ENCODE assay signal across 19 mouse cellular contexts in the genomic region with DNA sequence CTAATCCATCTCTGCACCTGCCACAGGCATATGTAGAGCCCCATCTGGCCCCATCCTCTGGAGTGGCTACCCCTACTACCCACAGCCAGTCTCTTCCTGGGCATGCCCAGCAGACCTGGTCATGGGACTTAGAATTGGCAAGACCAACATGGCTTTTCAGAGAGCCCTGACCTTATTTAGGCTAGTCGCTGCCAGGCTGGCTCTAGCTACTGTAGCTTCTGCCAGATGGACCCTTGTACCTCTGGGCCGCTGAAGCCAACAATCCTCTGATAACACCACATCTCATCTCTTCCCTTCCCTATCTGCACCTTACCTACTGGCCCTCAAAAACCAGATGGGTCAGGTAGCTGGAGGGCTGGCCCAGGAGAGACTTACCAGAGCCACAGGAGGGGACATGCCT. TPM values are rescaled to one million over a fixed set of nuclear protein-coding genes. Genes with fewer than 3 reads are reported as not detected.
DNase-seq lines count a peak whose midpoint lies in the region; ATAC-seq lines count a peak whose summit lies in the region.
"Had no signal": no experiment of that assay in that cellular context is flagged by ENCODE, and none has a peak within 500 bp of the region (broad histone marks: within the 10 kb centered on the region; RNA-seq: fewer than 3 reads in every experiment).

No protein-coding gene starts in this region.

- no peak overlapping the region for H3K9ac ChIP-seq in kidney, embryonic 14.5 days (ENCODE audit: low read depth, low read length)
- H3K9ac ChIP-seq: embryonic facial prominence, embryonic 12.5 days; forebrain, embryonic 15.5 days; heart, embryonic 13.5 days; hindbrain, embryonic 15.5 days had no signal

- 84% methylated on average over 2 of the region's 2 CpGs for WGBS in heart, embryonic 10.5 days
- WGBS in kidney, embryonic 14.5 days = 98% methylated on average over 2 of the region's 2 CpGs

- H3K27me3 ChIP-seq in heart, embryonic 10.5 days (ENCODE audit: insufficient read depth, poor library complexity, severe bottlenecking) = no peaks in the 10 kb centered on the region
- no peaks in the 10 kb centered on the region; the same call in 1 of the 2 replicates for H3K27me3 ChIP-seq in kidney, embryonic 14.5 days (ENCODE audit: control insufficient read depth, insufficient read depth, low read length)
- H3K27me3 ChIP-seq: embryonic facial prominence, embryonic 12.5 days; forebrain, embryonic 15.5 days; heart, embryonic 13.5 days; hindbrain, embryonic 15.5 days had no signal

- H3K4me2 ChIP-seq in kidney, embryonic 14.5 days (replicated peaks; ENCODE audit: low read depth, low read length) = no peak overlapping the region
- H3K4me2 ChIP-seq: embryonic facial prominence, embryonic 12.5 days; forebrain, embryonic 15.5 days; heart, embryonic 13.5 days; hindbrain, embryonic 15.5 days had no signal

- peaks cover 23% of the 10 kb centered on the region for H3K4me1 ChIP-seq in heart, embryonic 10.5 days
- peaks cover 6% of the 10 kb centered on the region; the same call in 1 of the 2 replicates for H3K4me1 ChIP-seq in kidney, embryonic 14.5 days (ENCODE audit: control insufficient read depth, insufficient read depth, low read length)

- DNase-seq in adrenal gland, postnatal 14 days = peak; percentile 1
- no peak for DNase-seq in adrenal gland, postnatal 36 days
- peak; percentile 94 for DNase-seq in heart, adult 11 months
- DNase-seq in heart, embryonic 10.5 days (ENCODE audit: low spot score) = no peak
- DNase-seq in kidney, adult 9 months = peak; percentile 69
- peak; percentile 26 for DNase-seq in testis, postnatal 10 days (ENCODE audit: low spot score)
- DNase-seq in testis, postnatal 14 days (ENCODE audit: low spot score) = no peak
- DNase-seq: adrenal gland, adult 8-10 months; B cell, adult 2 months; cerebellum, adult 11-12 months; cerebellum, adult 9-10 months; cerebellum, postnatal 25 days had no signal

- no peak overlapping the region for H3K27ac ChIP-seq in heart, embryonic 10.5 days
- H3K27ac ChIP-seq in kidney, embryonic 14.5 days (ENCODE audit: low read depth, low read length) = no peak overlapping the region
- H3K27ac ChIP-seq: embryonic facial prominence, embryonic 12.5 days; forebrain, embryonic 15.5 days; heart, embryonic 13.5 days; hindbrain, embryonic 15.5 days had no signal

- no peak overlapping the region for H3K4me3 ChIP-seq in heart, embryonic 10.5 days
- no peak overlapping the region for H3K4me3 ChIP-seq in kidney, embryonic 14.5 days (ENCODE audit: low read length)
- H3K4me3 ChIP-seq: embryonic facial prominence, embryonic 12.5 days; forebrain, embryonic 15.5 days; heart, embryonic 13.5 days; hindbrain, embryonic 15.5 days had no signal

- H3K36me3 ChIP-seq in heart, embryonic 10.5 days = no peaks in the 10 kb centered on the region
- H3K36me3 ChIP-seq in kidney, embryonic 14.5 days (ENCODE audit: control insufficient read depth, insufficient read depth, low read length) = no peaks in the 10 kb centered on the region
- H3K36me3 ChIP-seq: embryonic facial prominence, embryonic 12.5 days; forebrain, embryonic 15.5 days; G1E; heart, embryonic 13.5 days; hindbrain, embryonic 15.5 days had no signal

- H3K9me3 ChIP-seq in heart, embryonic 10.5 days = no peaks in the 10 kb centered on the region
- no peaks in the 10 kb centered on the region for H3K9me3 ChIP-seq in kidney, embryonic 14.5 days (ENCODE audit: control insufficient read depth, low read length)
- H3K9me3 ChIP-seq: embryonic facial prominence, embryonic 12.5 days; forebrain, embryonic 15.5 days; G1E; heart, embryonic 13.5 days; hindbrain, embryonic 15.5 days had no signal

- no peak for ATAC-seq in kidney, embryonic 14.5 days (ENCODE audit: low FRiP score, low TSS enrichment)
- ATAC-seq: CD4-positive, CD25-positive, alpha-beta regulatory T cell, adult 4 months; forebrain, embryonic 15.5 days had no signal

RNA-seq across cellular contexts. Expression of a gene that starts 53.4 kb away (rescaled TPM):
- total RNA-seq in adrenal gland, postnatal 14 days (2021) = 47.3 and 100 TPM in 2 replicates
- 100 to 1,000 TPM; 124 to 127 TPM for total RNA-seq in adrenal gland, postnatal 36 days (2021)
- 20.9 and 22.0 TPM in 2 replicates for polyA plus RNA-seq in heart, embryonic 10.5 days (2016; fragmentation: Nextera tagmentation; extraction: Ambion mirVana)
- polyA plus RNA-seq in kidney, embryonic 14.5 days (2014; fragmentation: Nextera tagmentation; extraction: Ambion mirVana) = 16.8 and 17.3 TPM in 2 replicates

Comparison
In these comparisons a context has a peak if more than half of its experiments do, and no peak if none do; other contexts are left out.
1. DNase-seq: peak in adrenal gland, postnatal 14 days (single experiment), heart, adult 11 months (single experiment), kidney, adult 9 months (single experiment) and testis, postnatal 10 days (single experiment); none in adrenal gland, postnatal 36 days (0 of 2), heart, embryonic 10.5 days (single experiment) and testis, postnatal 14 days (single experiment).